Mouse (Mus musculus): ENCODE results near the gene Sppl2c. TPM values are rescaled to one million over a fixed set of nuclear protein-coding genes. Genes with fewer than 3 reads are reported as not detected.

Sppl2c gene
- polyA plus RNA-seq, 1 experiment, result not detected

DNA sequence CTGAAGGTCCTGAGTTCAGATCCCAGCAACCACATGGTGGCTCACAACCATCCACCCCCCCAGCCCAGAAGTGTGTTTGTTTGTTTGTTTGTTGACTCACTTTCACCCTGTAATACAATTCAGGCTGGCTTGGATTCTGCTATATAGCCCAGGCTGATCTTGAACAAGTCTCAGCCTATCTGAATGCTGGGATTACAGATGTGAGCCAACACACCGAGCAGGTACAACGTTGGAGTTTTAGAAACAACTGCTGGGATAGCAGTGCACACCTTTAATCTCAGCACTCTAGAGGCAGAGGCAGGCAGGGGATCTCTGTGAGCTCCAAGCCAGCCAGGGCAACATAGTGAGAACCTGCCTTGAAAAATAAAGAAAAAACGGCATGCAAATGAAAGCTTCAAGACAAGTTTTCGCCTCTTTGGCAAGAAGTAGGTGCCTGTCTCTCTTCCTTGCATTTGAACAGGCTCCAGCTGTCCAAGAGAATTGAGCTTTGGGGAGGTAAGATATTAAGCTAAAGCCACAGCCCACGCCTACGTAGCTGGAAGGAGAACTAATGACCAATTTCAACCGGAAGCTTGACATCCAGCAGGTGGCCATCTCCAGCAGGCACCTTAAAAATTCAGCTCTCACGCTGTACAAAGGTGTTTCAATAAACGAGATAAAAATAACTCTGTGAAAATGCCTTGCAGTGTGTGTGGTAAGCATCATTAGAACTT, 44.1 kb downstream of the Sppl2c start:
- TF ChIP-seq GATA1 (IDR thresholded peaks at IDR 0.05; ENCODE audit: low read length), result no peak

DNA sequence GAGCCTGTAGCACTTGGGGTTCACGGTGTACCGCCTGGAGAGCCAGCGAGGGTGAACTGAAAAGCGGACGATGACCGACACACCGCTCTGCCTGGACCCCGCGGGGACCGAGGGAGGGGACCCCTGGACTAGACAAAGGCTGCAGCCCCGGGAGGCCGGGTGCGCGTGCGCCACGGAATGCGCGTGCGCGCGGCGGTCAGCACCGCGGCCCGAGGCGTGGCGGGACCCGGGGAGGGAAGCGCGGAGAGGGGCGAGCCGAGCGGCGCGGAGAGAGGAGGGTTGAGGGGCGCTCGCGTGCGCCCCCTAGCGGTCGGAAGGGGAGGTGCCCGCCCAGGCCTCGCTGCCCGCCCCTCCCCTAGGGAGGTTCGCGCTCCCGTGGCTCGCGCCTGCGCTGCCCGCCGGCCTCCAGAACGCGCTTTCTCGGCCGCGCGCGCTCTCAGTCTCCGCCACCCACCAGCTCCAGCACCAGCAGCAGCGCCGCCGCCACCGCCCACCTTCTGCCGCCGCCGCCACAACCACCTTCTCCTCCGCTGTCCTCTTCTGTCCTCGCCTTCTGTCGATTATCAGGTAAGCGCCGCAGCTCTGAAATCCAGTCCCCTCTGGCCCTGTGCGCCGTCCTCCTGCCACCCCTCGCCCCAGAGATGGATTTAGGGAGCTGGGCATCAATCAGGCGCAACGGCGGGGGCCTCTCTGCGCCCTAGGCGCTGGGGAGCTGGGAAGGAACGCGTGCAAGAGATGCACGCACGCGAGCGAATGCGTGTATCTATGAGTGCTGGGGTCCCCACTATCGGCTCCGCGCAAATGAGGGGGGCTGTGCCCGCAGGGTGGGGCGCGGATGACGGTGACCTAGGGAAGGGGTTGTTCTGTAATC, 45.1 kb downstream of the Sppl2c start, which contains the start of gene Mapt:
Gene Mapt (plus strand): TSS at position 350 of the 871 bp plus-strand sequence.
- TF ChIP-seq GATA1 (IDR thresholded peaks at IDR 0.05; ENCODE audit: low read length), result no peak

- TF ChIP-seq GATA1 (IDR thresholded peaks at IDR 0.05; ENCODE audit: low read length), result no peak
These were observed 46.3 kb downstream of the Sppl2c start for GRCm38 (mm10) chr11:104232141-104233061.

- no peak for TF ChIP-seq GATA1 (IDR thresholded peaks at IDR 0.05; ENCODE audit: low read length)
These were observed 47.0 kb downstream of the Sppl2c start for GRCm38 (mm10) chr11:104233101-104233500.

- TF ChIP-seq GATA1 (IDR thresholded peaks at IDR 0.05; ENCODE audit: low read length), result no peak
These were observed 47.6 kb downstream of the Sppl2c start for GRCm38 (mm10) chr11:104233574-104234206.

DNA sequence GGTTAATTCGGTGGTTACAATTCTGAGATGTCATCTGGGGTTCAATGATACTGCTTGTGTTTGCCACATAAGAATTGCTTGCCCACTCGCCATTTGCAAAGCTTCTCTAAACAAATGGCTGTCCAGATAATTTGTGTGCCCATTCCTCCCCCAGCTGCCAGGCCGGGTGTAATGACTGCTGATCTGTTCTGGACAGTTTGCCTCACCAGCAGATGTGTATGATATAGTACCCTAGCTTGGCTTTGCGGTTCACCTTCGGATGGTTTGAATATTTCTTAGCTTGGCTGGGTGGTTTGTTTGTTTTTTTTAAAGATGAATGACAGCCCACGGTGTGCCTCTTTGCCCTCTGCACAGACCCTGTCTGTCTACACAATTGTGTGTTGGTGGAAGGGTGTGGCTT, 48.6 kb downstream of the Sppl2c start:
- no peak for TF ChIP-seq GATA1 (IDR thresholded peaks at IDR 0.05; ENCODE audit: low read length)

GRCm38 (mm10) chr11:104235881-104236280, 49.8 kb downstream of the Sppl2c start:
- TF ChIP-seq GATA1 (IDR thresholded peaks at IDR 0.05; ENCODE audit: low read length), result no peak

GRCm38 (mm10) chr11:104237226-104237625, 51.1 kb downstream of the Sppl2c start:
- TF ChIP-seq GATA1 (IDR thresholded peaks at IDR 0.05; ENCODE audit: low read length), result no peak

GRCm38 (mm10) chr11:104237958-104238747, 52.0 kb downstream of the Sppl2c start:
- TF ChIP-seq GATA1 (IDR thresholded peaks at IDR 0.05; ENCODE audit: low read length), result no peak

Other genes starting within 250 kb of the Sppl2c start
- gene Nsf, start 232.3 kb upstream of the Sppl2c start, polyA plus RNA-seq (2012), result 3.0 and 5.2 TPM in 2 replicates
- gene Arf2, start 219.6 kb upstream of the Sppl2c start, polyA plus RNA-seq (2012), result 4.9 and 5.2 TPM in 2 replicates
- not detected in 2 replicates for gene Crhr1, start 53.5 kb upstream of the Sppl2c start, polyA plus RNA-seq (2012)
- 4.4 and 5.0 TPM in 2 replicates for gene Mapt, start 45.1 kb downstream of the Sppl2c start, polyA plus RNA-seq (2012)